Mouse (Mus musculus): ENCODE results near the gene Rgs8. TPM values are rescaled to one million over a fixed set of nuclear protein-coding genes. Genes with fewer than 3 reads are reported as not detected.

Rgs8 gene
- 0.63 and 0.65 TPM in 2 replicates for polyA plus RNA-seq (2015; fragmentation: Nextera tagmentation; extraction: Ambion mirVana)

DNA sequence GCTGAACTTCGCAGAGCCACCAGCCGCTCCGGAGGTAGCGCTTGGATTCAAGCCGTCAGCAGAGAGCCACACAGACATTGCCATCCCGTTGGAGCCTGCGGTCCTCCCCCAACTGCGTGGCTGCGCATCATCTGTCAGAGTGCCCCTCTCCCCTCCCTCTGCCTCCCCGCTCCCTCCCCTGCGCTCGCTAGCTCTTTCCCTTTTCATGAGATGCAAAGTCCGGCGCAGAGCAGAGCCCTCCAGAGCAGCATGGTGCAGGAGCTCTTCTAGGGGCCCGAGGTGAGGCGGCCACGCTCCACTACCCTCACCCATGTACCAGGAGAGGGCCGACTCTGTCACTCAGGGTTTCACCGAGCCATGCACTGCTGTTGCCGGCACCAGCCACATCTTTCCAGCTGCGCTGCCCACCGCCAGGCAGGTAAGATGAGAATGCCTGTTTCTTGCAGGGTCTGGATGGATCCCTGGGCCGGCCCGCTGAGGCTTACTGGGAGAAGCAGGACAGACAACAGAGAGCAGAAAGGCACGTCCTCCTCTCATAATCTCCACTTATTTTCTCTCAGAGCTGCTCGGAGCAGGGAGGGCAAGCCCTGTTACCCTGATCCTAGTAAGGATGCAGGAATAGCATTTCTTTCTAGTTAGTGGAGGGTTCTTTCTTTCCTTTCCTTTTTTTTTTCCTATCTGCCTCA lies at the start of gene Rgs8:
Gene Rgs8 (plus strand): TSS at position 88 of the 686 bp plus-strand sequence.
- Histone ChIP-seq H3K27me3 (peaks cover 38% of the 10 kb centered on the region), H3K4me1 (peaks cover 14% of the 10 kb centered on the region), H3K9me3 (no peaks in the 10 kb centered on the region), H3K4me2 (peak within 1 kb of the TSS; percentile 84), H3K9ac (peak within 1 kb of the TSS; percentile 67), H3K4me3 (peak within 1 kb of the TSS; percentile 43), H3K36me3 (no peaks in the 10 kb centered on the region), H3K27ac (no peak within 1 kb of the TSS)
- ATAC-seq (ENCODE audit: insufficient number of reproducible peaks, insufficient read depth, low FRiP score, low TSS enrichment, low read depth): peak; percentile 67
- 2% methylated on average over 26 of the region's 26 CpGs for WGBS

DNA sequence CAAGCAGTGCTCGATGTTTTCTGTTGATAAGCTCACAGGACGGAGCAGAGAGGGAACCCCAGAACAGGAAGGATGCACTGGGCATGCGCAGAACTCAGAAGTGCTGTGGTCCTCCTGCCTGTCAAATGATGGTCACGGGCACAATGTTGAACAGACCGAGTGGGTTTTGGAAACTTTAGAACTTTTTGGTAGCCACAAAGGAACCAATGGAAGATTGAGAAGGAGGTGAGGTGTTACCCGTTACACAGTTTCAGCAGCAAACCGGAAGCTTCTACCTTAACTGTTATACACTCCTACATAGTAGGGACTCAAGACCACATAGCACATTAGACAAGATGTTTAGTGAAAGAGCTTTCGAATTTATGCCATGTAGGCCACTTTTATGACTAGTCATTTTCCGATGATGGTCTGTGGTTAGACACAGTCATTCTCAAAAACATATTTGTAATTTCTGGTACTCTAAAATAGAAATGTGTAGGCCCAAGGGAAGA lies 35.4 kb upstream of the Rgs8 start:
- Histone ChIP-seq H3K27ac (no peak overlapping the region), H3K4me3 (no peak overlapping the region), H3K27me3 (no peaks in the 10 kb centered on the region), H3K36me3 (no peaks in the 10 kb centered on the region), H3K9me3 (no peaks in the 10 kb centered on the region), H3K4me1 (no peaks in the 10 kb centered on the region), H3K9ac (no peak overlapping the region), H3K4me2 (no peak overlapping the region)
- no peak for ATAC-seq (ENCODE audit: insufficient number of reproducible peaks, insufficient read depth, low FRiP score, low TSS enrichment, low read depth)
- 88% methylated on average over 9 of the region's 9 CpGs for WGBS

GRCm38 (mm10) chr1:153623036-153623435 lies 29.8 kb upstream of the Rgs8 start:
- H3K4me1 ChIP-seq: no peaks in the 10 kb centered on the region
- H3K9me3 ChIP-seq: no peaks in the 10 kb centered on the region
- H3K36me3 ChIP-seq: no peaks in the 10 kb centered on the region
- H3K27me3 ChIP-seq: no peaks in the 10 kb centered on the region
- no peak overlapping the region for H3K27ac ChIP-seq
- H3K4me3 ChIP-seq: no peak overlapping the region
- H3K9ac ChIP-seq: no peak overlapping the region
- WGBS: 75% methylated on average over 4 of the region's 4 CpGs
- H3K4me2 ChIP-seq: no peak overlapping the region
- ATAC-seq (ENCODE audit: insufficient number of reproducible peaks, insufficient read depth, low FRiP score, low TSS enrichment, low read depth): no peak

DNA sequence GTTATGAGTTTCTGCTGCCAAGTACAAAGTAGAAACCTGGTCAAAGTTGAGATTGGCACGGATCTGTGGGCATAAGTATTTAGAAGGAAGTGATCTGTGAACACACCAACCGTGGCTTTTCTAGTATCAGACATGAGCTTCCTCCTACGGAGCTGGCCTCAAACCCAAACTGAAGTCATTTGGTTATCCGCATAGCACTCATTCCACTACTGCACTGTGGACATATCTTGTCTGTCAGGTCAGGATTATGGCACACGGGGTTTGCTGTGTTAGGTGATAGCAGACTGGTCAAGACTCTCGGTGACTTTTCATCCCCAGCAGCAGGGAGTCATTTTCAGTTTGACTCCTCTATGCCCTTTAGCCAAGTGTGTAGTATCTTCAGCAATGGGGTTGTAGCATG lies 20.1 kb upstream of the Rgs8 start:
- H3K9me3 ChIP-seq: no peaks in the 10 kb centered on the region
- H3K27me3 ChIP-seq: no peaks in the 10 kb centered on the region
- WGBS: 87% methylated on average over 6 of the region's 6 CpGs
- H3K36me3 ChIP-seq: no peaks in the 10 kb centered on the region
- H3K4me1 ChIP-seq: peaks cover 6% of the 10 kb centered on the region; the same call in 1 of the 2 replicates
- no peak for ATAC-seq (ENCODE audit: insufficient number of reproducible peaks, insufficient read depth, low FRiP score, low TSS enrichment, low read depth)
- H3K4me3 ChIP-seq: no peak overlapping the region
- H3K4me2 ChIP-seq: no peak overlapping the region
- no peak overlapping the region for H3K27ac ChIP-seq
- no peak overlapping the region for H3K9ac ChIP-seq

GRCm38 (mm10) chr1:153635056-153635455 lies 17.8 kb upstream of the Rgs8 start:
- H3K9me3 ChIP-seq: no peaks in the 10 kb centered on the region
- ATAC-seq (ENCODE audit: insufficient number of reproducible peaks, insufficient read depth, low FRiP score, low TSS enrichment, low read depth): no peak
- H3K4me1 ChIP-seq: peaks cover 6% of the 10 kb centered on the region; the same call in 1 of the 2 replicates
- no peak overlapping the region for H3K4me2 ChIP-seq
- H3K36me3 ChIP-seq: no peaks in the 10 kb centered on the region
- no peaks in the 10 kb centered on the region for H3K27me3 ChIP-seq
- no peak overlapping the region for H3K27ac ChIP-seq
- H3K4me3 ChIP-seq: no peak overlapping the region
- WGBS: 80% methylated on average over 5 of the region's 5 CpGs
- H3K9ac ChIP-seq: no peak overlapping the region

GRCm38 (mm10) chr1:153635521-153635920 lies 17.3 kb upstream of the Rgs8 start:
- ATAC-seq (ENCODE audit: insufficient number of reproducible peaks, insufficient read depth, low FRiP score, low TSS enrichment, low read depth): no peak
- H3K9me3 ChIP-seq: no peaks in the 10 kb centered on the region
- no peak overlapping the region for H3K27ac ChIP-seq

GRCm38 (mm10) chr1:153636821-153637220 lies 16.0 kb upstream of the Rgs8 start:
- Histone ChIP-seq H3K27ac (no peak overlapping the region), H3K4me3 (no peak overlapping the region), H3K4me2 (no peak overlapping the region), H3K9ac (no peak overlapping the region), H3K27me3 (no peaks in the 10 kb centered on the region), H3K9me3 (no peaks in the 10 kb centered on the region), H3K36me3 (no peaks in the 10 kb centered on the region), H3K4me1 (peaks cover 14% of the 10 kb centered on the region)
- WGBS: 62% methylated on average over 5 of the region's 5 CpGs
- no peak for ATAC-seq (ENCODE audit: insufficient number of reproducible peaks, insufficient read depth, low FRiP score, low TSS enrichment, low read depth)

More at GRCm38 (mm10) chr1:153635521-153635920, 17.3 kb upstream of the Rgs8 start:
- H3K9ac ChIP-seq: no peak overlapping the region
- H3K4me3 ChIP-seq: no peak overlapping the region
- H3K36me3 ChIP-seq: no peaks in the 10 kb centered on the region
- no peak overlapping the region for H3K4me2 ChIP-seq
- WGBS: 67% methylated on average over 3 of the region's 3 CpGs
- H3K4me1 ChIP-seq: peaks cover 6% of the 10 kb centered on the region; the same call in 1 of the 2 replicates
- no peaks in the 10 kb centered on the region for H3K27me3 ChIP-seq

- H3K4me3 ChIP-seq: peak overlapping the region; percentile 25
- ATAC-seq (ENCODE audit: insufficient number of reproducible peaks, insufficient read depth, low FRiP score, low TSS enrichment, low read depth): peak; percentile 74
- no peaks in the 10 kb centered on the region for H3K9me3 ChIP-seq
- no peak overlapping the region for H3K9ac ChIP-seq
- peak overlapping the region; percentile 60 for H3K4me2 ChIP-seq
- peak overlapping the region; percentile 78 for H3K27ac ChIP-seq
- no peaks in the 10 kb centered on the region for H3K36me3 ChIP-seq
- H3K4me1 ChIP-seq: peaks cover 21% of the 10 kb centered on the region
- WGBS: 3% methylated on average over 9 of the region's 9 CpGs
- no peaks in the 10 kb centered on the region for H3K27me3 ChIP-seq
These were observed 11.3 kb upstream of the Rgs8 start for GRCm38 (mm10) chr1:153641492-153641939.

GRCm38 (mm10) chr1:153641940-153642501 lies 10.8 kb upstream of the Rgs8 start:
- WGBS: 1% methylated on average over 13 of the region's 13 CpGs
- H3K4me3 ChIP-seq: peak overlapping the region; percentile 25
- H3K4me1 ChIP-seq: peaks cover 21% of the 10 kb centered on the region

DNA sequence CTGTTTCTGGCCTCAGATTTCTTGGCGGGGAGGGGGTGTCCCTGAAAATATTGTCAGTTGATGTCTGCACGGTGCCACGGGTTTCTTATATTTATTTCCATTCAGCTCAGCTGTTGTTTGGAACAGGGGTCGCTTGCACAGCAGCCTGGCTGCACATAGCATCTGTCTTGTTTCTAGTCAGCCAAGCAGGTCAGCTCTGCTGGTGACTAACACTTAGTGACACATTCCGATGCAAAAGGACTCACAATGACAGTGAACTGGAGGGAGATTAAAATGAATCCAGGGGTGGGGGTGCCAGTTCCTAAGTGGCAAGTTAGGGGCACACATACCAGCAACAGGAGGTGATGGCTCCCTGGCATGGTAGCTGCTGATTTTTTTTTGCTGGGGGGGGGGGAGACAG lies 849 bp downstream of the Rgs8 start:
- Histone ChIP-seq H3K4me1 (peaks cover 14% of the 10 kb centered on the region), H3K9ac (no peak overlapping the region), H3K4me3 (peak overlapping the region; percentile 43), H3K9me3 (no peaks in the 10 kb centered on the region), H3K27me3 (peaks cover 38% of the 10 kb centered on the region), H3K36me3 (no peaks in the 10 kb centered on the region), H3K27ac (no peak overlapping the region), H3K4me2 (peak overlapping the region; percentile 84)
- WGBS: 3% methylated on average over 5 of the region's 5 CpGs
- ATAC-seq (ENCODE audit: insufficient number of reproducible peaks, insufficient read depth, low FRiP score, low TSS enrichment, low read depth): no peak

More at GRCm38 (mm10) chr1:153641940-153642501, 10.8 kb upstream of the Rgs8 start:
- peak overlapping the region; percentile 78 for H3K27ac ChIP-seq
- peak overlapping the region; percentile 58 for H3K9ac ChIP-seq
- H3K36me3 ChIP-seq: no peaks in the 10 kb centered on the region
- no peaks in the 10 kb centered on the region for H3K9me3 ChIP-seq
- peak; percentile 44; the same call in 1 of the 2 replicates for ATAC-seq (ENCODE audit: insufficient number of reproducible peaks, insufficient read depth, low FRiP score, low TSS enrichment, low read depth)
- peak overlapping the region; percentile 60 for H3K4me2 ChIP-seq
- no peaks in the 10 kb centered on the region for H3K27me3 ChIP-seq

DNA sequence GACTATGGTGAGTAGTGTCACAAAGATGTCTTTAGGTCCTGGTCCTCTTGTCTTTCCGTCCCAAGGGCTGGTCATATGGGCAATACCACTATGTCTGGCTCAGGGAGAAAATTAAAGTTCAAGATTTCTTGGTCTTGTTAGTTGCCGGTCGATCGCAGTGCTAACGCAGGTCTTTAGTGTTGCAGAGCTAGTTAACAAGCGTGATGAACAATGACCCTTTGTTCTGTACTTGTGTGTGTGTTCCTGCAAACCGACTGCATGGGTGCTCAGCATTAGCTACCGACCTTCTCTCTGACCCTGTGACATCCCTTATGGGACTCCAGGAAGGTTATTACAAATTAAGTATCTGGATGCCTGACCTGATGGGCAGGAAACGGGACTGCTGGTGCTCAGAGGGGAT lies 6.8 kb downstream of the Rgs8 start:
- WGBS: 27% methylated on average over 9 of the region's 9 CpGs

More for the DNA sequence above, 6.8 kb downstream of the Rgs8 start:
- Histone ChIP-seq H3K9ac (no peak overlapping the region), H3K27ac (no peak overlapping the region), H3K27me3 (peaks cover 38% of the 10 kb centered on the region), H3K4me3 (no peak overlapping the region), H3K9me3 (no peaks in the 10 kb centered on the region), H3K36me3 (no peaks in the 10 kb centered on the region), H3K4me1 (peaks cover 13% of the 10 kb centered on the region; the same call in 1 of the 2 replicates), H3K4me2 (no peak overlapping the region)
- no peak for ATAC-seq (ENCODE audit: insufficient number of reproducible peaks, insufficient read depth, low FRiP score, low TSS enrichment, low read depth)
